Mouse (Mus musculus) heart, embryonic 15.5 days (tissue): Measurements from ENCODE around the gene Fam163b. TPM values are rescaled to one million over a fixed set of nuclear protein-coding genes. Genes with fewer than 3 reads are reported as not detected.

ENCODE experiments used
- ATAC-seq: fragments of 200-750 bp; cut with Nextera tagmentation; replicated peaks from 2 replicates; pipeline ENCODE4 v1.8.0; 2017; ENCODE audit warnings: low read depth, moderate TSS enrichment; ENCODE audit not compliant: insufficient number of reproducible peaks, insufficient read depth, low FRiP score
- H3K27ac ChIP-seq: fragments of 300-500 bp; sonication (generic); 2 replicates; pipeline ENCODE4 v1.5.1; 2015; ENCODE audit warnings: mild to moderate bottlenecking, inconsistent platforms
- H3K27me3 ChIP-seq: fragments of 300-500 bp; sonication (generic); 2 replicates; pipeline ENCODE4 v1.6.1; 2015; ENCODE audit warnings: inconsistent platforms
- H3K36me3 ChIP-seq: fragments of 300-500 bp; sonication (generic); 2 replicates; pipeline ENCODE4 v1.6.1; 2015; ENCODE audit warnings: mild to moderate bottlenecking, inconsistent platforms
- H3K4me1 ChIP-seq: fragments of 300-500 bp; sonication (generic); replicated peaks from 2 replicates; pipeline ENCODE4 v1.6.1; 2015; ENCODE audit warnings: inconsistent platforms
- H3K4me2 ChIP-seq: fragments of 300-500 bp; sonication (generic); 2 replicates; pipeline ENCODE4 v1.6.1; 2015; ENCODE audit warnings: inconsistent platforms, mild to moderate bottlenecking, moderate library complexity
- H3K4me3 ChIP-seq: fragments of 300-500 bp; sonication (generic); 2 replicates; pipeline ENCODE4 v1.5.1; 2015; ENCODE audit warnings: mild to moderate bottlenecking, inconsistent platforms
- H3K9ac ChIP-seq: fragments of 300-500 bp; sonication (generic); 2 replicates; pipeline ENCODE4 v1.6.1; 2015; ENCODE audit warnings: mild to moderate bottlenecking, inconsistent platforms
- H3K9me3 ChIP-seq: fragments of 300-500 bp; sonication (generic); replicated peaks from 2 replicates; pipeline ENCODE4 v1.6.1; 2016; ENCODE audit warnings: inconsistent platforms
- WGBS: fragments of 180-500 bp; shearing (Covaris S2); methylation state at CpG from one replicate; pipeline ENCODE4 v1.1.7; 2015; ENCODE audit warnings: mixed read lengths; 5-methylcytosine and 5-hydroxymethylcytosine counted together
- polyA plus RNA-seq: library from polyadenylated mRNA; unstranded; fragments of >200 nt; fragmentation: Nextera tagmentation; extraction: Ambion mirVana; gene quantifications from 2 replicates; pipeline ENCODE4 v1.2.1, GENCODE M21; 2015

Gene Fam163b
- polyA plus RNA-seq, 1 experiment from 2014 or later: 0.39 TPM

DNA sequence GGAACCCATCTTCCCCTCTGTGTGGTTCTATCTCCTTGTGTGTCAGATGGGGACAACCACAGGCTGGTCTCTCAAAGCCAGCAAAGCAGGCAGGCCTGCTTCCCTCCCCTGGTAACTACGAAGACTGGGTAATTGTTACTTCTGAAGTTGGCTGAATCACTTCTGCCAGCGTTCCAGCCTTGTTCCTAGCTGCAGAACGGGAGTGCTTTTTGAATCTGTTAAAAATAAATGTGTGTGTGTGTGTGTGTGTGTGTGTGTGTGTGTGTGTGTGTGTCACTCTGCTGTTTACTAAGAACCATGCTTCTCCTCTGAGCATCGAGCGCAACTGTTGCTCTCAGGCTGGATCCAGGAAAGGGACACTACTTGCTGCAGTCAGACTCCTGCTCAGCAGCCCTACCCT, 21.6 kb upstream of the Fam163b start:
- Histone ChIP-seq H3K27me3 (peaks cover 9% of the 10 kb centered on the region), H3K9ac (no peak overlapping the region), H3K27ac (no peak overlapping the region), H3K4me2 (no peak overlapping the region), H3K4me3 (no peak overlapping the region), H3K4me1 (peaks cover 17% of the 10 kb centered on the region), H3K9me3 (no peaks in the 10 kb centered on the region), H3K36me3 (no peaks in the 10 kb centered on the region)
- no peak for ATAC-seq
- WGBS: 62% methylated on average over 5 of the region's 5 CpGs

DNA sequence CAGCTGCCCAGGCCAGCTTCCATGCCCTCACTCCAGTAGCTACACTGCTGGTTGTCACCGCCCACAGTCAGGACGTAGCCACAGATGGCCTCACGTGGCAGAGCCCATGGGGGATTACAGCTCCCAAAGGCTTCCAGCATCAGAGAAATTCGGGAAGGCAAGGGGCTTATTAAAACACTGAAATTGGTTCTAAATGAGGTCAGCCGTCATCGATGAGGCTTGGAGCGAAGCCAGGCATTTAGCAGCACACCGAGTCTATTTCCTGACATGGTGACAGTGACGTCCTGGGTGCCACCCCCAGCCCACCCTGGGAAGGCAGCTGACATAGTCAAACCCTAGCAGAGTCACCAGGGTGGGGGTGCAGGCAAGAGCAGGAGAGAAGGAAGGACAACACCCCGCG, 20.4 kb upstream of the Fam163b start:
- no peak for ATAC-seq
- no peak overlapping the region for H3K9ac ChIP-seq
- no peak overlapping the region for H3K4me3 ChIP-seq
- no peak overlapping the region for H3K4me2 ChIP-seq
- peaks cover 15% of the 10 kb centered on the region for H3K4me1 ChIP-seq
- H3K36me3 ChIP-seq: no peaks in the 10 kb centered on the region
- no peak overlapping the region for H3K27ac ChIP-seq
- no peaks in the 10 kb centered on the region for H3K9me3 ChIP-seq
- WGBS: 51% methylated on average over 11 of the region's 11 CpGs
- peaks cover 9% of the 10 kb centered on the region for H3K27me3 ChIP-seq

DNA sequence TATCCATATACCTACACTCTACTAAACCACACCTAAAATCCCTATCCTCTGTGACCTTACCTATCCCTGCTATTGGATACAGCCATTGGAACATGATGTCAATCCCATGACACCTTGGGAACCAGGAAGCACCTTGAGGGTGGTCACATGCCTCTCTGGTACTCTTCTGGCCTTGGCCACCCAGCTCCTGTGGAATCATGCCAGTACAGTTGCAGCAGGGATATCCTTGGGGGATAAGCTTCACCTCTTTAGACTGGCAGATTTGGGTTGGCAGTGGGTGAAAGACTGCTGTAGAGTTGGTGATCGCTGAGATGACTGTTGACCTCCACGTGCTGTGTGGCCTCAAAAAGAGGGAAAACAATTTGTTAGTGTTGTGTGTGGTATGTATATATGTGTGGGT, 19.2 kb upstream of the Fam163b start:
- Histone ChIP-seq H3K27ac (no peak overlapping the region), H3K4me2 (no peak overlapping the region), H3K4me3 (no peak overlapping the region), H3K4me1 (peaks cover 5% of the 10 kb centered on the region), H3K27me3 (peaks cover 9% of the 10 kb centered on the region), H3K9me3 (no peaks in the 10 kb centered on the region), H3K9ac (no peak overlapping the region), H3K36me3 (no peaks in the 10 kb centered on the region)
- ATAC-seq: no peak
- WGBS: 86% methylated on average over 2 of the region's 2 CpGs

DNA sequence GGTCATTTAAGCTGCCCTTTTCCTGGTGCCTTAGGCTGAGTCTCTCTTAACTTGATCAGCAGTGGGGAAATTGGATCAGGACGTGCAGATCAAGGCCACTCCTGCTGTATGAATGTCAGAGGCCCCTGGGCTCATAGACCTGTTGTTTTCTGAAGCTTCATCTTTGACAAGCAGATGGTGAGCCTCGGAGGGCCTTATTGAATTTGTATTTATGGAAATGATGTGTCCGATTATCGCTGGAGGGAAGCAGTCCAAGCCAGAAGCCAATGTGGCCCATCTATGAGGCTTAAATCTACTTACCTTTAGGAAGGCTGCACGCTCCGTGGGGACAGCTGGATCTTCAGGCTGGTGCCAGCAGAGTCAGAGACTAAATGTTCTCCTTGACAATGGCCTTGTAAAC, 14.3 kb upstream of the Fam163b start:
- H3K4me1 ChIP-seq: no peaks in the 10 kb centered on the region
- no peaks in the 10 kb centered on the region for H3K9me3 ChIP-seq
- no peak overlapping the region for H3K27ac ChIP-seq
- H3K4me3 ChIP-seq: no peak overlapping the region
- ATAC-seq: no peak
- H3K4me2 ChIP-seq: no peak overlapping the region
- H3K27me3 ChIP-seq: no peaks in the 10 kb centered on the region
- 83% methylated on average over 6 of the region's 6 CpGs for WGBS
- H3K9ac ChIP-seq: no peak overlapping the region
- no peaks in the 10 kb centered on the region for H3K36me3 ChIP-seq

DNA sequence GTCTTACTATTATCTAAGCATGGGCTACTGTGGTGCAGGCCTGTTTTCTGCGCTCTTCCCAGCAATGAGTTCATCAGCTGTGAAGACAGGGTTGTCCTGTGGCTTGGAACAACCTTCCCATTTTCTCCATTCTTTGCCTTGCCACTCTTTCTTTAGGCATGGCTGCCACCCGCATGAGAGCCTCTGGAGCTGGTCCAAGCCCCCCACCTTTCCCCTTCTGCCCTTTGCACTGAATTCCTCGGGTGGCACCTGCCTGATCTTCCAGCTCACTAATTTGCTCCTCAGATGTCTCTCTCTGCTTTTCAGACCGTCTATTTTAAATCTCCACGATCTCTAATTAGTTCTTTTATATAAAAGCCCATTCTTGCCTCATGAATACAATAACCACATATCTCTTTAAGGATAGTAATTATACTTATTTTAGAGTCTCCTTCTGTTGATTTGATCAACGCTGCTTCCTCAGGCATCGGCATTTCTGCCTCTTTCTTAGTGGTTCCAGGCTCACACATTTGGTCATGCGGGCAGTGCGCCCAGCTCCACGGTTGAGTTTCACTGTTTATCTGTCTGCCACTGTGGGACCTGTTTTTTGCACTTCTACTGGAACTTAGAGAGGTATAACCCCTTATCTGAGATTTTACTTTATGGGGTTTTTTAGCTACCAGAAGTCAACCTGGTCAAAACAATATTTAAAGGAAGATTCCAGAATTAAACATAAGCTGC, 12.3 kb upstream of the Fam163b start:
- H3K9me3 ChIP-seq: no peaks in the 10 kb centered on the region
- H3K9ac ChIP-seq: no peak overlapping the region
- 75% methylated on average over 10 of the region's 10 CpGs for WGBS
- H3K4me3 ChIP-seq: no peak overlapping the region
- H3K4me1 ChIP-seq: no peaks in the 10 kb centered on the region
- no peak for ATAC-seq
- H3K4me2 ChIP-seq: no peak overlapping the region
- no peaks in the 10 kb centered on the region for H3K27me3 ChIP-seq
- no peak overlapping the region for H3K27ac ChIP-seq
- H3K36me3 ChIP-seq: no peaks in the 10 kb centered on the region

DNA sequence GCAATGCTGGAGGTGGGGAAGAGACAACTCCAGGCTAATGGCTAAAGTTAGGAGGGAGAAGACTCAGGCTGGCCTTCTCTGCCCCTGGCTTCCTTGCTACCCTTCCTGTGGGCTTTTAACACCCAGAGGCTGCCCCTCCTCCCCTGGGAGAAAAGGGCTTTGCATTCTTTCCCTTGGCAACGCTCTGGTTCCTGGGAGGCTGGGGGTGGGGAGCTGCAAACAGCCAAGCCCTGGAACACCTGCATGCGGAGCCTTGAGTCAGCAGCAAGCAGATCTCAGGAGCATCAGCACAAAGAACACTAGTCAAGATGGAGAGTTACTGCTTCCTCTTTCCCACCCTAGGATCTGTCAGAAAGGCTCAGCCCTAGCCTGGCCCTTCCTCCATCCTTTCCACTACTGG, 7.2 kb upstream of the Fam163b start:
- H3K4me1 ChIP-seq: no peaks in the 10 kb centered on the region
- no peak overlapping the region for H3K4me3 ChIP-seq
- no peak for ATAC-seq
- no peaks in the 10 kb centered on the region for H3K9me3 ChIP-seq
- no peak overlapping the region for H3K9ac ChIP-seq
- no peak overlapping the region for H3K4me2 ChIP-seq
- WGBS: 5% methylated on average over 2 of the region's 2 CpGs
- peaks cover 24% of the 10 kb centered on the region; the same call in 1 of the 2 replicates for H3K27me3 ChIP-seq
- no peaks in the 10 kb centered on the region for H3K36me3 ChIP-seq
- no peak overlapping the region for H3K27ac ChIP-seq

DNA sequence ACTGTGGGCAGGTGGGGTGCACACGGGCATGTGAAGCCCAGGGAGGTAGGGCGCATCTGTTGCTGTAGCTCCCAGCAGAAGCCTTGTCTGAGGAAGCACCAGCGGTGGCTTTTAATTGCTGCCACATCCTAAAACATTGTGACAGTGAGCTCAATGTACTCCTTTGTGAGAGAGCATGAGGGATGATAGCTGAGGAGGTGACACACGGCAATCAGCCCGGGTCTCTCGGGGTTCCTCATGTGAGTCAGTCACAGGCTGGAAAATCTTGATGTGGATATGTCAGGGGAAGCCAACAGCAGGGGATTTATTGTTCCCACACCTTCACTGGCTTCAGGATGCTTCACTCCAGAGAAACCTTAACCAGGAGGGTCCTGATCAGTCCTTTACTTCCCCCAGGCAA, 4.5 kb upstream of the Fam163b start:
- peaks cover 50% of the 10 kb centered on the region for H3K27me3 ChIP-seq
- H3K4me1 ChIP-seq: peaks cover 7% of the 10 kb centered on the region
- H3K4me2 ChIP-seq: no peak overlapping the region
- H3K9me3 ChIP-seq: no peaks in the 10 kb centered on the region
- H3K4me3 ChIP-seq: no peak overlapping the region
- H3K27ac ChIP-seq: no peak overlapping the region
- WGBS: 75% methylated on average over 6 of the region's 6 CpGs
- H3K36me3 ChIP-seq: no peaks in the 10 kb centered on the region
- no peak overlapping the region for H3K9ac ChIP-seq
- no peak for ATAC-seq

DNA sequence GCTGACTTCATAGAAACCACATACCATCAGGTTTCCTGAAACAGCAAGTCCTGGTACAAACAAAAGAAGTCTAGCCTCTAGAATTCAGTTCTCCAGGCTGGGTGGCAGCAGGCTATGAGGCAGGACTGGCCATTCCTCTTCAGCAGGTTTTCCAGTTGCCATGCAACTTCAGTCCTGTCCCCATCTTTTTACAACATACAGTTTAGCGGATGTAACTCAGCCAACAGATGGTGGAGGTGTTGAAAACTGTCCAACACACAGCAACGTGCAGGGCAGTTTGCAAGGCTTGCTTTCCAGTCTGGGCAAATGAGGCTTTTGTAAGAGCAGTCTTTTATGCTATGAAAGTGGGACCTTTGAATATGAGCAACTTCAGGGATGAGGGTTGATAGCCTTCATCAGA, 2.7 kb upstream of the Fam163b start:
- Histone ChIP-seq H3K9ac (no peak overlapping the region), H3K36me3 (no peaks in the 10 kb centered on the region), H3K27ac (no peak overlapping the region), H3K4me2 (no peak overlapping the region), H3K4me1 (peaks cover 10% of the 10 kb centered on the region), H3K4me3 (no peak overlapping the region), H3K9me3 (no peaks in the 10 kb centered on the region), H3K27me3 (peaks cover 68% of the 10 kb centered on the region)
- 41% methylated on average over 2 of the region's 2 CpGs for WGBS
- ATAC-seq: no peak

DNA sequence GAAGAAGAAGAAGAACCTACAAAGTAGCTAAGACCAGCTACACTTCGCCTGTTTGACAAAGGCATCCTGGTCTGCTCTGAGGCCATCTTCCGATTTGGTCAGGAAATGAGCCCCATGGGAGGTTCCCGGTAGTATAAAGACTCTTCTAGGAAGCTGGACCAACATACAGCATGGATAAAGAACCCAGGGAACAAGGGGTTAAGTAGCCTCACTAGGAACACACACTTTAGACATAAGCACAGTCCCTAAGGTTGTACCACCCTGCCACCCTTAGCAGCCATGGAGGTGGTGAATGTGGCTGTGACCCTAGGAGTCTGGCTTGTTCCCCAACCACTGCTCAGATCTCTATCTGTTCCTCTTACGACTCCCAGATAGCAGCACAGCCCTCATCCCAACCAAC, 3.9 kb downstream of the Fam163b start:
- H3K27me3 ChIP-seq: peaks cover 72% of the 10 kb centered on the region
- WGBS: 49% methylated on average over 4 of the region's 4 CpGs
- no peak for ATAC-seq

DNA sequence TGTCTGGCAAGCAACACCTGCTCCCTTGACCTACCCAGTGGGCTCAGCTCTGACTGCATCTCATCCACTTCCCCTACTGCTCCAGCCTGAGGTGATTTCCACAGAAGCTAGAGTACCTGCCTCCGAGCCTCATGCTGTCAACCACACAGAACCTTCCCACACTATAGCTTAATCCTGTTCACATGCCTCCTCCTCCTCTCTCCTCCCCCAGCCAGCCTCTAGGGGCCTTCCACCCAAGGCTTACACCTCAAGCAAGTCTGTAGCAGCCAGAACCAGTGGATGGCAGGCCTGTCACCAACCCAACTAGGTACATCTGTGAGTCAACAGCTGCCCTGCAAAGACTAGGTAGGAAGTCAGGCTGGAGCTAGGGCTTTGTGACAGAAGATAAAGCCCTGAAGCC, 5.5 kb downstream of the Fam163b start:
- Histone ChIP-seq H3K9me3 (no peaks in the 10 kb centered on the region), H3K4me1 (peaks cover 3% of the 10 kb centered on the region), H3K4me3 (no peak overlapping the region), H3K27me3 (peaks cover 66% of the 10 kb centered on the region), H3K27ac (no peak overlapping the region), H3K36me3 (no peaks in the 10 kb centered on the region), H3K9ac (no peak overlapping the region), H3K4me2 (no peak overlapping the region)
- WGBS: 58% methylated on average over 1 of the region's 1 CpGs
- no peak for ATAC-seq

More for the DNA sequence above, 3.9 kb downstream of the Fam163b start:
- Histone ChIP-seq H3K4me1 (peaks cover 10% of the 10 kb centered on the region), H3K9me3 (no peaks in the 10 kb centered on the region), H3K9ac (no peak overlapping the region), H3K36me3 (no peaks in the 10 kb centered on the region), H3K27ac (no peak overlapping the region), H3K4me3 (no peak overlapping the region), H3K4me2 (no peak overlapping the region)

DNA sequence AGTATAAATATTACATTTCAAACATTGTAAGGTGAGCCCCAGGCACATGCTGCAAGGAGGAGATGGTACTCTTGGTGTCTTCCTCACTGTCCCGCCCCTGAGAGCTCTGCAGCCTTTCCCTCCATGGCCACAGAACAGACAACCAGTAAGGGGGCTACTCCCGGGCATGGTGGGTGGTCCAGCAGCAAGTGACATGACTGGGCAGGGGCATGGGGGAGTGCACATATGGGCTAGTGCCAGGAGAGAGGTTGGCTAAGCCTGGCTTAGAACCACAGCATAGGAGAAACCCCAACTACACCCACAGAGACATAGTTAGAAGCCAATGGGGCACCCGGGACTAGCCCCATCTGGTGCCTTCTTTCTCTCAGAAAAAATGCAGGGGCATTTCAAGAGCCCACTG, 6.0 kb downstream of the Fam163b start:
- no peaks in the 10 kb centered on the region for H3K4me1 ChIP-seq
- ATAC-seq: no peak
- H3K36me3 ChIP-seq: no peaks in the 10 kb centered on the region
- H3K9ac ChIP-seq: no peak overlapping the region
- H3K9me3 ChIP-seq: no peaks in the 10 kb centered on the region
- H3K4me2 ChIP-seq: no peak overlapping the region
- no peak overlapping the region for H3K4me3 ChIP-seq
- H3K27me3 ChIP-seq: peaks cover 62% of the 10 kb centered on the region
- H3K27ac ChIP-seq: no peak overlapping the region
- 68% methylated on average over 3 of the region's 3 CpGs for WGBS

DNA sequence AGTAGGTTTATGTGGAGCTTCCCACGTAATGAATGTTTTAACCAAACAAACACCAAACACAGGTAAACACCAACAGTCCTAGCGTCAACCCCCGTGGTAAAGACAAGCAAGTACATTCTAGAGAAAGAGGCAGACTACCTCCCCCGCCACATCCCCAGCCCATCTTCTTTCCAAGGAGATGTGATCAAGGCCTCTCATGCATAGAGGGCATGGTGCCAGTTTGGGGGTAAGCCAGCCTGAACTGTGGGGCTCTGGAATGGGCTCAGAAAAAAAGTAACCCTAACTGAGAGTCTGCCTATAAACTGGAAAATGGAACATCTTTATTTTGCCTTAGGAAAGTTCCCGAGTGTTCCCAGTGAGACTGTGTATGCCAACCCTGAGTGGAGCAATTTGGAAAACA, 6.4 kb downstream of the Fam163b start:
- H3K27me3 ChIP-seq: peaks cover 57% of the 10 kb centered on the region
- H3K4me2 ChIP-seq: no peak overlapping the region
- no peak overlapping the region for H3K27ac ChIP-seq
- no peaks in the 10 kb centered on the region for H3K36me3 ChIP-seq
- H3K4me1 ChIP-seq: no peaks in the 10 kb centered on the region
- no peak overlapping the region for H3K4me3 ChIP-seq
- no peak for ATAC-seq
- no peak overlapping the region for H3K9ac ChIP-seq
- no peaks in the 10 kb centered on the region for H3K9me3 ChIP-seq
- WGBS: 77% methylated on average over 5 of the region's 5 CpGs
